Mouse (Mus musculus) ES-E14 (cell line): ENCODE measurements around the gene Med15. TPM values are rescaled to one million over a fixed set of nuclear protein-coding genes. Genes with fewer than 3 reads are reported as not detected.
"Not testable (repeated sequence)": the region's sequence is repeated elsewhere in the genome, so short reads cannot be mapped to it uniquely, and the experiment has no call there.

Source experiments
- DNase-seq: peaks from one replicate; pipeline ENCODE4 v3.0.0-alpha.2; 2013; ENCODE audit warnings: low read depth, low spot score
- H3K27ac ChIP-seq: 2 replicates; pipeline ENCODE4 v1.5.1; 2012; ENCODE audit warnings: low read depth, mild to moderate bottlenecking, low read length, moderate library complexity, mixed read lengths; ENCODE audit not compliant: poor library complexity, insufficient read depth, severe bottlenecking
- H3K36me3 ChIP-seq: 2 replicates; pipeline ENCODE4 v1.6.1; 2012; ENCODE audit warnings: mild to moderate bottlenecking, low read length, moderate library complexity, mixed read lengths; ENCODE audit not compliant: control insufficient read depth, poor library complexity, insufficient read depth, severe bottlenecking
- H3K4me1 ChIP-seq, 2 experiments: fragments of 150-350 bp in 1 of 2; sonication (generic) in 1 of 2; 2 replicates each; pipeline ENCODE4 v1.6.1; 2012; ENCODE audit warnings: low read length in 2 of 2, mild to moderate bottlenecking in 1 of 2, mixed read lengths in 1 of 2; ENCODE audit not compliant: control insufficient read depth in 2 of 2, insufficient read depth in 2 of 2, poor library complexity in 1 of 2
- H3K4me3 ChIP-seq, 2 experiments: fragments of 150-350 bp in 1 of 2; sonication (generic) in 1 of 2; 2 replicates each; pipeline ENCODE4 v1.5.1; 2012; ENCODE audit warnings: low read length in 2 of 2, low read depth in 1 of 2, mild to moderate bottlenecking in 1 of 2, mixed read lengths in 1 of 2; ENCODE audit not compliant: insufficient read depth in 1 of 2, poor library complexity in 1 of 2, severe bottlenecking in 1 of 2
- H3K9ac ChIP-seq: 2 replicates; pipeline ENCODE4 v1.6.1; 2012; ENCODE audit warnings: low read depth, mild to moderate bottlenecking, low read length, mixed read lengths; ENCODE audit not compliant: poor library complexity, insufficient read depth, severe bottlenecking
- H3K9me3 ChIP-seq: fragments of 150-350 bp; sonication (generic); 2 replicates; pipeline ENCODE4 v1.6.1; 2012; ENCODE audit warnings: low read depth, mild to moderate bottlenecking, low read length; ENCODE audit not compliant: control insufficient read depth, insufficient read depth
- CHD2 ChIP-seq: IDR thresholded peaks from 2 replicates; pipeline ENCODE4 v1.6.1; 2014; ENCODE audit warnings: mild to moderate bottlenecking, low read depth, low read length, inconsistent platforms
- HCFC1 ChIP-seq: IDR thresholded peaks from 2 replicates; pipeline ENCODE4 v1.6.1; 2012; ENCODE audit warnings: low read length, inconsistent platforms, borderline replicate concordance; ENCODE audit not compliant: insufficient read depth
- MAFK ChIP-seq: IDR thresholded peaks from 2 replicates; pipeline ENCODE4 v1.6.1; 2014; ENCODE audit warnings: mild to moderate bottlenecking, low read depth, low read length, inconsistent platforms; ENCODE audit not compliant: insufficient read depth
- ZC3H11A ChIP-seq: IDR thresholded peaks from 2 replicates; pipeline ENCODE4 v1.6.1; 2012; ENCODE audit warnings: low read depth, mild to moderate bottlenecking, inconsistent platforms, low read length, borderline replicate concordance
- ZNF384 ChIP-seq: IDR thresholded peaks from 2 replicates; pipeline ENCODE4 v1.6.1; 2012; ENCODE audit warnings: low read depth, low read length, inconsistent platforms
- in situ Hi-C, 2 experiments: fragments of 600-800 bp; cut with MboI; formaldehyde crosslinking; loops; one replicate each; pipeline ENCODE4 v1.15.1; 2025; ENCODE audit warnings: low sequenced_read_pairs in 2 of 2, inconsistent platforms in 1 of 2; ENCODE audit not compliant: unreplicated experiment in 2 of 2
- total RNA-seq: library from RNA; depleted of rRNA; stranded (reverse); fragments of 300-350 nt; gene quantifications from 2 replicates; pipeline ENCODE4 v1.2.3, GENCODE M21; 2012

Med15 gene
- total RNA-seq, 1 experiment: 32.7 TPM

DNA sequence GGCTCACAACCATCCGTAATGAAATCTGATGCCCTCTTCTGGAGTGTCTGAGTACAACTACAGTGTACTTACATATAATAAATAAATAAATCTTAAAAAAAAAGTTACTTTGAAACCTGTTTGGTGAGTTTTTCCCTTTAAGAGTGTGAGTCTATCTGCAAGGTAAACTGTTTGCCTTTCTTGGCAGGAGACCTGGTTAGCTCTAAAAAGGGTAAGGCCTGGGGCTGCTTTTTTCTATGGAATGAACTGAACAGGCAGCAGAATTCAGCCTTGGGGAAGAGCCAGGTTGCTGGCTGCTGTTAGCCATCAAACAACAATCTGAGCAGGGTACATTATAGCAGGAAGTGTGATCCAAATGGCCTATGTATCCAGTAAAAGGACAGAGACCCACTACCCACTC lies 10.1 kb upstream of the Med15 start:
- H3K9me3 ChIP-seq: no peaks in the 10 kb centered on the region

DNA sequence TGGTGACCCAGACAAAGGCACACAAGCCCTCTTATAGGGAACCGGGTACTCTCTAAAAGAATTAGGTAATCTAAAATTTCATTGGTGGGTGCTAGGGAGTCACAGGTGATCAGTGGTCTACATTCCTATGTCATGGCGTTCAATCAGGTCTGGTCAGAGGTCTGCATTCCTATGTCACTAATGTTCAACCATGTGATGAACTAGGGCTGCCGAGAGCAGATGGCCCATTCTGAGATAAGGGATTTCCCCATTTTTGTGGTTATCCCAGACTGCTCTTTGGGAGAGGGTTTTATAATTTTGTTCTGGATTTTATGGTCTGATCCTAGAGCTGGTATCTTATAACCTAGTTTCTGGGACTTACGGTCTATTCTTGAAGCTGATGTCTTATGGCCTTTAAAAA lies 7.4 kb upstream of the Med15 start:
- Histone ChIP-seq H3K9me3 (no peaks in the 10 kb centered on the region), H3K4me3 (no peak overlapping the region), H3K36me3 (no peaks in the 10 kb centered on the region), H3K9ac (no peak overlapping the region), H3K27ac (no peak overlapping the region), H3K4me1 (no peaks in the 10 kb centered on the region)
- TF ChIP-seq ZC3H11A (no peak), MAFK (no peak), CHD2 (no peak), ZNF384 (no peak), HCFC1 (no peak)
- in situ Hi-C loops: no loop called here
- no peak for DNase-seq

More for the DNA sequence above, 10.1 kb upstream of the Med15 start:
- Histone ChIP-seq H3K9ac (no peak overlapping the region), H3K4me1 (no peaks in the 10 kb centered on the region), H3K4me3 (no peak overlapping the region), H3K27ac (no peak overlapping the region), H3K36me3 (no peaks in the 10 kb centered on the region)
- no peak for DNase-seq
- in situ Hi-C loops: no loop called here
- TF ChIP-seq ZC3H11A (no peak), MAFK (no peak), CHD2 (no peak)

DNA sequence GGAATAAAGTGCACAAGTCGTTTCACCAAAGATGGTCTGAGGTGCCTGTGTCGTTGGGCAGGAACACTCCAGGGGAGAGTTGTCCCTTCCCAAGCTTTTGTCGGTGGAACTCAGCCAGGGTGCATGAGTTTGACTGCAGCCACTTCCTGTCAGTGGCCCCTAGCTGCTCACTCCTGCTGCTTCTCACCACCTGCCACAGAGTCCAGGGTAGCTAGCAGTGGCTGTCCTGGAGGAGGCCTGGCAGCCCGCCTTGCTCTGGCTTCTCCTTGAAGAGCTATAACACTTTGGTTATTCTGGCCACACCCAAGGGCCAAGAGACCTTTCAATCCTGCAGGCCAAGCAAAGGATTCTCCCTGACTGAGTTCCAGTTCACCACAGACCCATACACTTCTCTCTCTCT lies 3.5 kb upstream of the Med15 start:
- no peaks in the 10 kb centered on the region for H3K9me3 ChIP-seq
- in situ Hi-C loops: no loop called here
- H3K36me3 ChIP-seq: no peaks in the 10 kb centered on the region
- H3K4me3 ChIP-seq: no peak overlapping the region
- H3K9ac ChIP-seq: no peak overlapping the region
- TF ChIP-seq HCFC1 (no peak), ZC3H11A (no peak), MAFK (no peak), CHD2 (no peak), ZNF384 (no peak)
- DNase-seq: no peak
- no peaks in the 10 kb centered on the region for H3K4me1 ChIP-seq
- H3K27ac ChIP-seq: no peak overlapping the region

DNA sequence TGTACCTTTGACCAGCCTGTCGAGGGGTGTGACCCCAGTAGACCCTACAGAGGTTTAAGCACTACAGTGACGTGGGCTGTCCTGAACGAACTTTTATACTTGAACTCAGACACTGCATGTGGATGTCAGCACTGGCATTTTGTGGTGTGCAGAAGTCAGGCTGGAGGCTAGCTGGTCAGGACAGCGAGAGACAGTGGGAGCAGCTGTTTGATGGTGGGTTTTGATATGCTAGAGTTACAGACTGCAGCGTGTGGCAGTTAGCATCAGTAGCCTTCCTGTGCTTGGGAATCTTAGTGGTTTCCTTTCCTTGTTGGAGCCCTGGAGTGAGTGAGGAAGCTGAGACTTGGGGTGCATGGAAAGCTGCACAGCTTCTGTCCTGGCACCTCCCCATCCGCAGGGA lies 2.2 kb upstream of the Med15 start:
- in situ Hi-C loops, H3K36me3 ChIP-seq, H3K27ac ChIP-seq, H3K4me1 ChIP-seq, H3K4me3 ChIP-seq, H3K9ac ChIP-seq, DNase-seq, H3K9me3 ChIP-seq: not testable (repeated sequence)

DNA sequence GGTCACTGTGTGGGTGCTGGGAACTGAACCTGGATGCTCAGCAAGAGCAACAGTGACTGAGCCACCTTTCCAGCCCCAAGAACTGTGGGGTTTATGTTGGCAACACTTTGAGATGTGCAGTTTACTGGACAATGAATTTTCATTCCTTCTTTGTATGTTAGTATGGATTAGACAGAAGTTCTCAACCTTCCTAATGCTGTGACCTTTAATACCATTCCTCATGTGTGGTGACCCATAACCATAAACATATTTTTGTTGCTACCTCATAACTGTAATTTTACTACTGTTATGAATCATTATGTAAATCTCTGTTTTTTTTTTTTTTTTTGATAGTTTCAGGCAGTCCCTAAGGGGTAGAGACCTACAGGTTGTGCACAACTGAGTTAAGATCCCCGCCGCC lies 955 bp upstream of the Med15 start:
- Histone ChIP-seq H3K4me3 (peak overlapping the region; percentile 40 to 68; a peak in 3 of 4 replicates), H3K9me3 (no peaks in the 10 kb centered on the region), H3K36me3 (no peaks in the 10 kb centered on the region), H3K9ac (0 out of 2 replicates have a peak overlapping the region, but pooled peaks have one; percentile 41), H3K27ac (no peak overlapping the region), H3K4me1 (no peaks in the 10 kb centered on the region)
- in situ Hi-C loops: no loop called here
- no peak for DNase-seq
- TF ChIP-seq HCFC1 (no peak), CHD2 (no peak), ZC3H11A (no peak), ZNF384 (no peak), MAFK (no peak)
